In the genomic region with DNA sequence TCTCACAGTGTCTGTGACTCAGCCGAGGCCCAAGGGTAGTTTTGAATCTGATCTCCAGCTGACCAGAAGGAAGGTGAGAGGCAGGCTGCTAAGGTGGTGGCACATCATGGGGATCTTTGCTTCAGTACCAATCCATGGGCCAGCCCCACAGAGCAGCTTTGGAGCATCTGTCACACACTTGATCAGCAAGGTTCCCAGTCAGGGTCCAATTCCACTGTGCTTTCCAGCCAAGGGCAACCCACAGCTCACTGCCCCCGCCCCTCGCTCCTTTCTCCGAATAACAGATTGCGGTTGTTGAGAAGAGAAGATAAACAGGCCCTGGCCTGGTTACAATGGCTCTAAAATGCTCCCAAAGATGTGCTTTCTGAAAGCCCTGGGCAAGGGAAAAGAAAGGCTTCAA, we compare ENCODE assay signal across 17 mouse cellular contexts. TPM values are rescaled to one million over a fixed set of nuclear protein-coding genes. Genes with fewer than 3 reads are reported as not detected.
DNase-seq lines count a peak whose midpoint lies in the region; ATAC-seq and TF ChIP-seq lines count a peak whose summit lies in the region.
"Had no signal": no experiment of that assay in that cellular context is flagged by ENCODE, and none has a peak within 500 bp of the region (broad histone marks: within the 10 kb centered on the region; RNA-seq: fewer than 3 reads in every experiment).

No protein-coding gene starts in this region.

- 87% methylated on average over 5 of the region's 5 CpGs for WGBS in lung, adult 2 months

- TF ChIP-seq POLR2A in lung, adult 2 months (IDR thresholded peaks at IDR 0.05; ENCODE audit: borderline replicate concordance, extremely low read depth, low read depth, low read length) = no peak

- H3K4me3 ChIP-seq in lung, adult 2 months (replicated peaks; ENCODE audit: extremely low read depth, low read depth, low read length) = no peak overlapping the region
- H3K4me3 ChIP-seq: forebrain, embryonic 10.5 days; forebrain, embryonic 13.5 days; hindbrain, embryonic 12.5 days; hindbrain, embryonic 15.5 days had no signal

- no peak for TF ChIP-seq CTCF in lung, adult 2 months (IDR thresholded peaks at IDR 0.05; ENCODE audit: insufficient read depth, low read length)

- no peak for DNase-seq in cerebellum, adult 11 months
- peak; percentile 64 for DNase-seq in lung, postnatal 10 days
- DNase-seq in lung, adult 2 months = no peak
- DNase-seq in ovary, adult 18-20 months (ENCODE audit: low spot score) = peak; percentile 53
- no peak for DNase-seq in ovary, postnatal 14 days (ENCODE audit: low spot score)
- DNase-seq: adrenal gland, adult 8-10 months; adrenal gland, postnatal 25 days; cerebellum, adult 9-11 months; gastrocnemius, postnatal 14 days; heart, adult 11 months had no signal

- peaks cover 2% of the 10 kb centered on the region for H3K4me1 ChIP-seq in lung, adult 2 months (ENCODE audit: control insufficient read depth, insufficient read depth, low read length)

- peak; percentile 42; the same call in 1 of the 2 replicates for ATAC-seq in cerebellum, adult (ENCODE audit: insufficient number of reproducible peaks, low FRiP score, low TSS enrichment)
- ATAC-seq: activated CD4-positive, CD25-positive, alpha-beta regulatory T cell, adult 4 months; forebrain, embryonic 13.5 days; forebrain, embryonic 16.5 days had no signal

RNA-seq across cellular contexts. Expression of gene Slco3a1, which starts 47.7 kb away (rescaled TPM):
- polyA plus RNA-seq in lung, adult 2 months (2012; rRNA removed) = 141 and 156 TPM in 2 replicates

Comparison
In these comparisons a context has a peak if more than half of its experiments do, and no peak if none do; other contexts are left out.
1. DNase-seq: peak in lung, postnatal 10 days (single experiment) and ovary, adult 18-20 months (single experiment); none in cerebellum, adult 11 months (single experiment), lung, adult 2 months (single experiment) and ovary, postnatal 14 days (single experiment).